Mouse (Mus musculus) stomach, postnatal 0 days (tissue): Measurements from ENCODE around the gene Ncam1. TPM values are rescaled to one million over a fixed set of nuclear protein-coding genes. Genes with fewer than 3 reads are reported as not detected.

Experiments
- ATAC-seq: fragments of 200-750 bp; cut with Nextera tagmentation; 2 replicates; pipeline ENCODE4 v1.8.0; 2017; ENCODE audit not compliant: low FRiP score, low TSS enrichment
- DNase-seq: peaks from one replicate; pipeline ENCODE4 v3.0.0-alpha.2; 2016; ENCODE audit warnings: low spot score
- H3K27ac ChIP-seq: fragments of 300-500 bp; sonication (generic); replicated peaks from 2 replicates; pipeline ENCODE4 v1.5.1; 2014; ENCODE audit warnings: mild to moderate bottlenecking, control low read depth
- H3K27me3 ChIP-seq: fragments of 300-500 bp; sonication (generic); 2 replicates; pipeline ENCODE4 v1.6.1; 2014; ENCODE audit warnings: low read length; ENCODE audit not compliant: control insufficient read depth, insufficient read depth
- H3K36me3 ChIP-seq: fragments of 300-500 bp; sonication (generic); 2 replicates; pipeline ENCODE4 v1.6.1; 2014; ENCODE audit warnings: low read length, mixed read lengths; ENCODE audit not compliant: control insufficient read depth, insufficient read depth
- H3K4me1 ChIP-seq: fragments of 300-500 bp; sonication (generic); replicated peaks from 2 replicates; pipeline ENCODE4 v1.6.1; 2014; ENCODE audit warnings: antibody characterized with exemption; ENCODE audit not compliant: control insufficient read depth, insufficient read depth
- H3K4me2 ChIP-seq: fragments of 300-500 bp; sonication (generic); replicated peaks from 2 replicates; pipeline ENCODE4 v1.6.1; 2014; ENCODE audit warnings: low read depth, mild to moderate bottlenecking, control low read depth, moderate library complexity
- H3K4me3 ChIP-seq: fragments of 300-500 bp; sonication (generic); 2 replicates; pipeline ENCODE4 v1.5.1; 2014; ENCODE audit warnings: low read depth, low read length, control low read depth
- H3K9ac ChIP-seq: fragments of 300-500 bp; sonication (generic); 2 replicates; pipeline ENCODE4 v1.6.1; 2014; ENCODE audit warnings: mild to moderate bottlenecking, low read length, control low read depth, mixed read lengths
- H3K9me3 ChIP-seq: fragments of 300-500 bp; sonication (generic); 2 replicates; pipeline ENCODE4 v1.6.1; 2016; ENCODE audit warnings: low read length; ENCODE audit not compliant: control insufficient read depth
- CTCF ChIP-seq: IDR thresholded peaks from 2 replicates; pipeline ENCODE4 v1.5.1; 2016; ENCODE audit warnings: antibody characterized with exemption, low read depth, mild to moderate bottlenecking, moderate library complexity
- EP300 ChIP-seq: optimal IDR thresholded peaks from 2 replicates; pipeline ENCODE3; 2016; ENCODE audit warnings: antibody characterized with exemption
- WGBS: fragments of 180-500 bp; shearing (Covaris S2); extraction: QIAGEN DNeasy Blood & Tissue Kit; methylation state at CpG from one replicate; pipeline ENCODE4 v1.1.7; 2014; 5-methylcytosine and 5-hydroxymethylcytosine counted together
- polyA plus RNA-seq: library from polyadenylated mRNA; unstranded; fragments of >200 nt; fragmentation: Nextera tagmentation; extraction: Ambion mirVana; gene quantifications from 2 replicates; pipeline ENCODE4 v1.2.1, GENCODE M21; 2015

Ncam1 gene
- polyA plus RNA-seq, 1 experiment from 2014 or later, result 34.0 TPM

- no peak for ATAC-seq
- WGBS, result 73% methylated on average over 9 of the region's 9 CpGs
- H3K9ac ChIP-seq, result no peak overlapping the region
- no peak overlapping the region for H3K4me2 ChIP-seq
- no peaks in the 10 kb centered on the region for H3K36me3 ChIP-seq
- H3K27me3 ChIP-seq, result no peaks in the 10 kb centered on the region
- H3K4me1 ChIP-seq, result no peaks in the 10 kb centered on the region
- no peak for DNase-seq
- H3K4me3 ChIP-seq, result no peak overlapping the region
- TF ChIP-seq CTCF (no peak), EP300 (no peak)
- no peak overlapping the region for H3K27ac ChIP-seq
- no peaks in the 10 kb centered on the region for H3K9me3 ChIP-seq
These were observed 145.1 kb downstream of the Ncam1 start for GRCm38 (mm10) chr9:49653478-49654245.

- no peak overlapping the region for H3K9ac ChIP-seq
- H3K4me3 ChIP-seq, result no peak overlapping the region
- no peaks in the 10 kb centered on the region for H3K4me1 ChIP-seq
- H3K27me3 ChIP-seq, result no peaks in the 10 kb centered on the region
- no peak for DNase-seq
- no peak for TF ChIP-seq EP300
- WGBS, result 78% methylated on average over 2 of the region's 2 CpGs
- H3K27ac ChIP-seq, result no peak overlapping the region
- no peak overlapping the region for H3K4me2 ChIP-seq
- H3K9me3 ChIP-seq, result no peaks in the 10 kb centered on the region
- H3K36me3 ChIP-seq, result no peaks in the 10 kb centered on the region
- no peak for ATAC-seq
These were observed 154.4 kb downstream of the Ncam1 start for GRCm38 (mm10) chr9:49644296-49644695.

- Histone ChIP-seq H3K9me3 (no peaks in the 10 kb centered on the region), H3K27ac (no peak overlapping the region), H3K9ac (no peak overlapping the region), H3K4me2 (no peak overlapping the region), H3K36me3 (no peaks in the 10 kb centered on the region), H3K4me1 (no peaks in the 10 kb centered on the region), H3K27me3 (no peaks in the 10 kb centered on the region), H3K4me3 (no peak overlapping the region)
- 87% methylated on average over 3 of the region's 3 CpGs for WGBS
- TF ChIP-seq CTCF, result no peak
- no peak for TF ChIP-seq EP300
- DNase-seq, result no peak
- no peak for ATAC-seq
These were observed 158.0 kb downstream of the Ncam1 start for GRCm38 (mm10) chr9:49640764-49641163.

GRCm38 (mm10) chr9:49640142-49640541, 158.6 kb downstream of the Ncam1 start:
- WGBS, result 56% methylated on average over 8 of the region's 8 CpGs
- Histone ChIP-seq H3K9me3 (no peaks in the 10 kb centered on the region), H3K27ac (no peak overlapping the region), H3K9ac (no peak overlapping the region), H3K27me3 (no peaks in the 10 kb centered on the region), H3K36me3 (no peaks in the 10 kb centered on the region), H3K4me1 (no peaks in the 10 kb centered on the region), H3K4me2 (no peak overlapping the region), H3K4me3 (no peak overlapping the region)
- DNase-seq (no peak), ATAC-seq (no peak)
- no peak for TF ChIP-seq EP300
- TF ChIP-seq CTCF, result no peak

- Histone ChIP-seq H3K4me1 (no peaks in the 10 kb centered on the region), H3K4me2 (no peak overlapping the region), H3K4me3 (no peak overlapping the region), H3K27ac (no peak overlapping the region), H3K9me3 (no peaks in the 10 kb centered on the region), H3K9ac (no peak overlapping the region), H3K27me3 (no peaks in the 10 kb centered on the region), H3K36me3 (no peaks in the 10 kb centered on the region)
- ATAC-seq (no peak), DNase-seq (no peak)
- TF ChIP-seq EP300 (no peak), CTCF (peak; percentile 19; the same call in 1 of the 2 replicates)
These were observed 160.8 kb downstream of the Ncam1 start for GRCm38 (mm10) chr9:49637955-49638354.

- Histone ChIP-seq H3K27ac (no peak overlapping the region), H3K9ac (no peak overlapping the region), H3K36me3 (no peaks in the 10 kb centered on the region), H3K4me3 (no peak overlapping the region), H3K4me2 (no peak overlapping the region), H3K4me1 (no peaks in the 10 kb centered on the region), H3K27me3 (no peaks in the 10 kb centered on the region), H3K9me3 (no peaks in the 10 kb centered on the region)
- 61% methylated on average over 11 of the region's 11 CpGs for WGBS
- DNase-seq (no peak), ATAC-seq (no peak)
- TF ChIP-seq CTCF, result no peak
- no peak for TF ChIP-seq EP300
These were observed 162.9 kb downstream of the Ncam1 start for GRCm38 (mm10) chr9:49635668-49636326.
